Mouse (Mus musculus) granulocyte monocyte progenitor cell, adult 5-6 weeks (primary cell): Measurements from ENCODE around the gene Chd5. TPM values are rescaled to one million over a fixed set of nuclear protein-coding genes. Genes with fewer than 3 reads are reported as not detected.

ENCODE experiments used
- ATAC-seq: replicated peaks from 2 replicates; pipeline ENCODE4 v1.8.0; 2016; ENCODE audit warnings: mild to moderate bottlenecking, moderate TSS enrichment, inconsistent platforms; ENCODE audit not compliant: poor library complexity, severe bottlenecking
- total RNA-seq, 2 experiments: library from RNA; stranded (forward) in 1 of 2; stranded (reverse) in 1 of 2; fragments of 200-712, 200-1000 nt in 1 of 2; fragments of >200 nt in 1 of 2; fragmentation: Nextera tagmentation in 1 of 2; gene quantifications; 2 replicates each; pipeline ENCODE4 v1.2.3; 2014 to 2017

Chd5 gene
- total RNA-seq, 2 experiments from 2014 or later = not detected

- ATAC-seq = no peak
These were observed 85.1 kb downstream of the Chd5 start for GRCm38 (mm10) chr4:152423576-152423975.

GRCm38 (mm10) chr4:152424341-152424740 is 85.9 kb downstream of the Chd5 start:
- ATAC-seq = no peak

GRCm38 (mm10) chr4:152424922-152425321 is 86.5 kb downstream of the Chd5 start:
- no peak for ATAC-seq

- peak; percentile 41 for ATAC-seq
These were observed 89.8 kb downstream of the Chd5 start for GRCm38 (mm10) chr4:152428259-152428658.

- ATAC-seq = peak; percentile 49
These were observed 93.9 kb downstream of the Chd5 start for GRCm38 (mm10) chr4:152432308-152432707.

- ATAC-seq = peak; percentile 73
These were observed 96.4 kb downstream of the Chd5 start for GRCm38 (mm10) chr4:152434836-152435235.

- ATAC-seq = peak; percentile 50
These were observed 96.8 kb downstream of the Chd5 start for GRCm38 (mm10) chr4:152435255-152435654.

Other genes with a start within 250 kb of the Chd5 start
- gene Tnfrsf25, start 222.7 kb upstream of the Chd5 start, total RNA-seq (2014; fragmentation: Nextera tagmentation) = not detected in 2 replicates
- 1.6 TPM in 1 of 2 replicates, not detected in the other for gene Tnfrsf25, start 222.7 kb upstream of the Chd5 start, total RNA-seq (2017)
- 1.8 TPM in 1 of 2 replicates, not detected in the other for gene Espn, start 186.3 kb upstream of the Chd5 start, total RNA-seq (2014; fragmentation: Nextera tagmentation)
- gene Espn, start 186.3 kb upstream of the Chd5 start, total RNA-seq (2017) = 0.43 TPM in 1 of 2 replicates, not detected in the other
- not detected in 2 replicates for gene Hes2, start 179.8 kb upstream of the Chd5 start, total RNA-seq (2014; fragmentation: Nextera tagmentation)
- gene Hes2, start 179.8 kb upstream of the Chd5 start, total RNA-seq (2017) = not detected in 2 replicates
- 124 and 134 TPM in 2 replicates for gene Acot7, start 160.5 kb upstream of the Chd5 start, total RNA-seq (2014; fragmentation: Nextera tagmentation)
- 79.4 and 89.5 TPM in 2 replicates for gene Acot7, start 160.5 kb upstream of the Chd5 start, total RNA-seq (2017)
- gene Gpr153, start 64.4 kb upstream of the Chd5 start, total RNA-seq (2014; fragmentation: Nextera tagmentation) = not detected in 2 replicates
- gene Gpr153, start 64.4 kb upstream of the Chd5 start, total RNA-seq (2017) = not detected in 2 replicates
- gene Hes3, start 47.0 kb upstream of the Chd5 start, total RNA-seq (2014; fragmentation: Nextera tagmentation) = not detected in 2 replicates
- not detected in 2 replicates for gene Hes3, start 47.0 kb upstream of the Chd5 start, total RNA-seq (2017)
- 14.3 and 17.9 TPM in 2 replicates for gene Icmt, start 41.4 kb upstream of the Chd5 start, total RNA-seq (2014; fragmentation: Nextera tagmentation)
- gene Icmt, start 41.4 kb upstream of the Chd5 start, total RNA-seq (2017) = 13.0 and 13.9 TPM in 2 replicates
- gene Rnf207, start 19.7 kb upstream of the Chd5 start, total RNA-seq (2014; fragmentation: Nextera tagmentation) = not detected in 2 replicates
- not detected in 2 replicates for gene Rnf207, start 19.7 kb upstream of the Chd5 start, total RNA-seq (2017)
- 1,942 and 1,984 TPM in 2 replicates for gene Rpl22, start 12.9 kb upstream of the Chd5 start, total RNA-seq (2014; fragmentation: Nextera tagmentation)
- gene Rpl22, start 12.9 kb upstream of the Chd5 start, total RNA-seq (2017) = 2,435 and 2,975 TPM in 2 replicates
- 0.77 and 3.7 TPM in 2 replicates for gene Nphp4, start 138.1 kb downstream of the Chd5 start, total RNA-seq (2014; fragmentation: Nextera tagmentation)
- 0.17 and 0.31 TPM in 2 replicates for gene Nphp4, start 138.1 kb downstream of the Chd5 start, total RNA-seq (2017)
- gene Kcnab2, start 139.2 kb downstream of the Chd5 start, total RNA-seq (2014; fragmentation: Nextera tagmentation) = 84.3 and 85.6 TPM in 2 replicates
- gene Kcnab2, start 139.2 kb downstream of the Chd5 start, total RNA-seq (2017) = 67.3 and 72.3 TPM in 2 replicates